Mouse (Mus musculus) small intestine, adult 2 months (tissue): ENCODE results near the gene Klhdc2. TPM values are rescaled to one million over a fixed set of nuclear protein-coding genes. Genes with fewer than 3 reads are reported as not detected.

Experiments used
- H3K27ac ChIP-seq: fragments of 200-500 bp; 2 replicates; pipeline ENCODE4 v1.5.1; 2012; ENCODE audit warnings: low read depth, low read length, control low read depth, inconsistent platforms; ENCODE audit not compliant: insufficient read depth
- H3K27me3 ChIP-seq: fragments of 200-500 bp; 2 replicates; pipeline ENCODE4 v1.6.1; 2012; ENCODE audit warnings: mild to moderate bottlenecking, moderate library complexity, low read length, inconsistent platforms; ENCODE audit not compliant: control insufficient read depth, insufficient read depth
- H3K36me3 ChIP-seq: fragments of 200-500 bp; 2 replicates; pipeline ENCODE4 v1.6.1; 2012; ENCODE audit warnings: mild to moderate bottlenecking, low read length, control low read depth, inconsistent platforms; ENCODE audit not compliant: control insufficient read depth, insufficient read depth
- H3K4me1 ChIP-seq: fragments of 200-500 bp; 2 replicates; pipeline ENCODE4 v1.6.1; 2012; ENCODE audit warnings: low read length, inconsistent platforms, mixed read lengths; ENCODE audit not compliant: control insufficient read depth, insufficient read depth, insufficient read length
- H3K4me3 ChIP-seq: fragments of 200-500 bp; 2 replicates; pipeline ENCODE4 v1.5.1; 2012; ENCODE audit warnings: low read depth, mild to moderate bottlenecking, control low read depth, inconsistent platforms, low read length, moderate library complexity
- CTCF ChIP-seq: fragments of 200-500 bp; IDR thresholded peaks from 2 replicates; pipeline ENCODE4 v1.5.1; 2012; ENCODE audit warnings: low read depth, mild to moderate bottlenecking, control low read depth, inconsistent platforms, low read length, moderate library complexity, mixed read lengths; ENCODE audit not compliant: insufficient replicate concordance, insufficient read length; ENCODE audit errors: extremely low read depth
- POLR2A ChIP-seq: fragments of 200-500 bp; IDR thresholded peaks from 2 replicates; pipeline ENCODE4 v1.6.1; 2012; ENCODE audit warnings: low read depth, mild to moderate bottlenecking, control low read depth, inconsistent platforms, low read length, moderate library complexity
- WGBS: fragments of 180-500 bp; shearing (Covaris S2); methylation state at CpG from one replicate; pipeline ENCODE4 v1.1.7; 2018; 5-methylcytosine and 5-hydroxymethylcytosine counted together
- polyA plus RNA-seq: library from polyadenylated mRNA; depleted of rRNA; stranded (reverse); fragments of >200 nt; gene quantifications from 2 replicates; pipeline ENCODE4 v1.2.3, GENCODE M21; 2012

Klhdc2 gene
- polyA plus RNA-seq, 1 experiment = 22.6 TPM

GRCm38 (mm10) chr12:69267956-69268632 is 28.4 kb upstream of the Klhdc2 start:
- Histone ChIP-seq H3K4me3 (no peak overlapping the region), H3K36me3 (no peaks in the 10 kb centered on the region), H3K27ac (no peak overlapping the region), H3K4me1 (no peaks in the 10 kb centered on the region), H3K27me3 (no peaks in the 10 kb centered on the region)
- 82% methylated on average over 11 of the region's 11 CpGs for whole genome bisulfite sequencing
- no peak for TF ChIP-seq CTCF
- TF ChIP-seq POLR2A = no peak

DNA sequence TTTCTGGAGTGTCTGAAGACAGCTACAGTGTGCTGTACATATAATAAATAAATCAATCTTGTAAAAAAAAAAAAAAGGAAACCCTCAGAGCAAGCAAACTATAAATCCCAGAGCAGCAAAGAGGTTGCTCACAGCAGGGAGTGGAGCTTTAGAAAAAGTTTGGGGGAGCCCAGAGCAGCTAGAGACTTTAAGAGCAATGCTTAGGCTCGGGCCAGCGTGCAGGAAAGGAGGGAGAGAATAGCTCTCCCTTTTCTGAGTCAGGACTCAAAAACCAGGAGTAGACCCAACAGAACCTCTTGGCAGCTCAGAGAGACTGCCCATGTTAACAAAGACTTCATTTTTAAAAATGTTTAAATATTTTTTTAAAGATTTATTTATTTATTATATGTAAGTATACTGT is 27.5 kb upstream of the Klhdc2 start:
- Histone ChIP-seq H3K4me1 (no peaks in the 10 kb centered on the region), H3K27ac (no peak overlapping the region), H3K27me3 (no peaks in the 10 kb centered on the region), H3K4me3 (no peak overlapping the region), H3K36me3 (no peaks in the 10 kb centered on the region)
- TF ChIP-seq POLR2A = no peak
- no peak for TF ChIP-seq CTCF
- 91% methylated on average over 2 of the region's 2 CpGs for WGBS

- Histone ChIP-seq H3K4me1 (no peaks in the 10 kb centered on the region), H3K4me3 (no peak overlapping the region), H3K27ac (no peak overlapping the region), H3K27me3 (no peaks in the 10 kb centered on the region), H3K36me3 (no peaks in the 10 kb centered on the region)
- TF ChIP-seq CTCF (no peak), POLR2A (no peak)
- 23% methylated on average over 1 of the region's 1 CpGs for WGBS
Observed at GRCm38 (mm10) chr12:69279931-69280469, 16.5 kb upstream of the Klhdc2 start.

DNA sequence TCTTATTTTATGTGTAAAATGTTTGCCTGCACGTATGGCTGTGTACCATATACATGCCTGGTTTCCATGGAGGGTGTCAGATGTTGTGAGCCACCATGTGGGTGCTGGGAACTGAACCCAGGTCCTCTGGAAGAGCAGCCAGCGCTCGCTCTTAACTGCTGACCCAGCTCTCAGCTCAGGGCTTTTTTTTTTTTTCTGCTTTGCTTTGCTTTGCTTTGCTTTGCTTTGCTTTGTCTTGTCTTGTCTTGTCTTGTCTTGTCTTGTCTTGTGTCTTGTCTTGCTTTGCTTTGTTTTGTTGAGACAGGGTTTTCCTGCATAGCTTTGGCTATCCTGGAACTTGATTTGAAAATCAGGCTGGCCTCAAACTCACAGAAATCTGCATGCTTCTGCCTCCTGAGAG is 15.6 kb upstream of the Klhdc2 start:
- Histone ChIP-seq H3K36me3 (no peaks in the 10 kb centered on the region), H3K4me1 (no peaks in the 10 kb centered on the region), H3K4me3 (no peak overlapping the region), H3K27me3 (no peaks in the 10 kb centered on the region), H3K27ac (no peak overlapping the region)
- WGBS = 91% methylated on average over 3 of the region's 3 CpGs
- TF ChIP-seq POLR2A = no peak
- TF ChIP-seq CTCF = no peak

GRCm38 (mm10) chr12:69283146-69283545 is 13.3 kb upstream of the Klhdc2 start:
- Histone ChIP-seq H3K4me3 (no peak overlapping the region), H3K36me3 (no peaks in the 10 kb centered on the region), H3K4me1 (no peaks in the 10 kb centered on the region), H3K27ac (no peak overlapping the region), H3K27me3 (no peaks in the 10 kb centered on the region)
- WGBS = 92% methylated on average over 7 of the region's 7 CpGs
- TF ChIP-seq POLR2A = no peak
- no peak for TF ChIP-seq CTCF

DNA sequence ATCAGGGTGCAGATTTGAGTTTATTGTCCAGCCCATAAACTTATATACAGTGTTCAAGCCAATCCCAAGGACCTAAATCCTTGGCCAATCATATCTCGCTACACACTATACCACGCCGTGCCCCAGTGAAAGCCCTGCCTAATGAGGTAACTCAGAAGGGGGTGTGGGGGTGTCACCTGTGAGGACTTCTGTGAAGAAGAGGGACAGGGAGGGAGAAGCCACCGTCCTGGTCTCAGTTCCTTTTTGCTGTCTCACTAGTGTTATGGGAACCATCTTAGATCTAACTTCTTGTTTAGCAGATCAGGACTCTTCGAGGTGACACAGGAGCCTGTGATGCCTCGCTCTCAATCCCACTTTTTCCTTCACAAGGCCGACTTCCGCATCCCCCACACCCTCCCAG is 8.9 kb upstream of the Klhdc2 start:
- TF ChIP-seq POLR2A = no peak
- no peak for TF ChIP-seq CTCF
- H3K27ac ChIP-seq = no peak overlapping the region
- no peaks in the 10 kb centered on the region for H3K27me3 ChIP-seq
- H3K4me3 ChIP-seq = no peak overlapping the region
- 87% methylated on average over 8 of the region's 8 CpGs for WGBS
- no peaks in the 10 kb centered on the region for H3K4me1 ChIP-seq
- H3K36me3 ChIP-seq = no peaks in the 10 kb centered on the region

DNA sequence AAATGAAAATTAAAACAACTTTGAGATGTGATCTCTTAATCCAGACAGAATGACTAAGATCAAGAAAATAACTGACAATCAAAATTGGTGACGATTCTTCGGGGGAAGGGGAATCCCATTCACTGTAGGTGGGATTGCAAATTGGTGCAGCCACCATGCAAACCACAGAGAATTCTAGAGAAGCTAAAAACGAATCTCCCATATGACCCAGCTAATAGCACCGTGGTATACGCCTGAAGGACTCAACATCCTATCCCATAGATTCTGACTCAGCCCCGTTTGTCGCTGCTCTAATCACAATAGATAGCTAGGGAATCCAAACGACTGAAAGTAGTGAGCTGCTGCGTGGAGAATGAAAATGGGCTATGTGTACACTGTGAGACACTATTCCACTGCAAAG is 7.8 kb upstream of the Klhdc2 start:
- H3K4me3 ChIP-seq = no peak overlapping the region
- no peak for TF ChIP-seq CTCF
- no peak for TF ChIP-seq POLR2A
- no peaks in the 10 kb centered on the region for H3K27me3 ChIP-seq
- no peaks in the 10 kb centered on the region for H3K36me3 ChIP-seq
- no peak overlapping the region for H3K27ac ChIP-seq
- WGBS = 70% methylated on average over 9 of the region's 9 CpGs
- no peaks in the 10 kb centered on the region for H3K4me1 ChIP-seq
